Mouse (Mus musculus): ENCODE measurements around the gene Acsl6. TPM values are rescaled to one million over a fixed set of nuclear protein-coding genes. Genes with fewer than 3 reads are reported as not detected.

Acsl6 gene
- polyA plus RNA-seq, 1 experiment = 17.6 TPM

- TF ChIP-seq POLR2A (IDR thresholded peaks at IDR 0.05; ENCODE audit: insufficient read length, low read depth) (no peak), MYOD1 (IDR thresholded peaks at IDR 0.05; ENCODE audit: control insufficient read depth in 1 of 3, insufficient read length in 2 of 3, low read depth in 2 of 3) (peak in 2 of 3 experiments; percentile 28 to 63), MYOG (IDR thresholded peaks at IDR 0.05; ENCODE audit: control insufficient read depth in 1 of 3, insufficient read depth in 1 of 3, insufficient read length in 2 of 3, low read depth in 2 of 3) (peak in 1 of 3 experiments; percentile 48)
- Histone ChIP-seq H3K79me2 (ENCODE audit: control insufficient read depth, insufficient read depth) (no peaks in the 10 kb centered on the region), H3K27me3 (ENCODE audit: control insufficient read depth, insufficient read depth, insufficient read length) (no peaks in the 10 kb centered on the region), H3K4me2 (ENCODE audit: low read depth) (no peak overlapping the region), H3K4me3 (no peak overlapping the region), H3K36me3 (ENCODE audit: control insufficient read depth, insufficient read depth) (no peaks in the 10 kb centered on the region), H3ac (ENCODE audit: control insufficient read depth, insufficient read length) (no peak overlapping the region)
Observed at GRCm38 (mm10) chr11:54354595-54355563, 51.3 kb downstream of the Acsl6 start.

- Histone ChIP-seq H3K36me3 (ENCODE audit: control insufficient read depth, insufficient read depth) (no peaks in the 10 kb centered on the region), H3K79me2 (ENCODE audit: control insufficient read depth, insufficient read depth) (no peaks in the 10 kb centered on the region), H3K4me2 (ENCODE audit: low read depth) (no peak overlapping the region), H3K27me3 (ENCODE audit: control insufficient read depth, insufficient read depth, insufficient read length) (no peaks in the 10 kb centered on the region), H3K4me3 (no peak overlapping the region), H3ac (ENCODE audit: control insufficient read depth, insufficient read length) (no peak overlapping the region)
- TF ChIP-seq MYOG (IDR thresholded peaks at IDR 0.05; ENCODE audit: control insufficient read depth in 1 of 3, insufficient read depth in 1 of 3, insufficient read length in 2 of 3, low read depth in 2 of 3) (no peak), TCF12 (IDR thresholded peaks at IDR 0.05; ENCODE audit: insufficient read depth, poor library complexity, severe bottlenecking) (no peak), POLR2AphosphoS2 (IDR thresholded peaks at IDR 0.05; ENCODE audit: insufficient read length, low read depth) (no peak), REST (IDR thresholded peaks at IDR 0.05; ENCODE audit: insufficient read depth, insufficient read length) (no peak), POLR2A (IDR thresholded peaks at IDR 0.05; ENCODE audit: insufficient read length, low read depth) (no peak), MAX (IDR thresholded peaks at IDR 0.05; ENCODE audit: low read depth) (no peak), SRF (IDR thresholded peaks at IDR 0.05; ENCODE audit: control insufficient read depth, insufficient read length, low read depth) (no peak)
Observed at GRCm38 (mm10) chr11:54355564-54355955, 52.0 kb downstream of the Acsl6 start.

- H3K4me2 ChIP-seq (ENCODE audit: low read depth) = no peak overlapping the region
- peaks cover 3% of the 10 kb centered on the region for H3K36me3 ChIP-seq (ENCODE audit: control insufficient read depth, insufficient read depth)
- H3K79me2 ChIP-seq (ENCODE audit: control insufficient read depth, insufficient read depth) = no peaks in the 10 kb centered on the region
- no peaks in the 10 kb centered on the region for H3K27me3 ChIP-seq (ENCODE audit: control insufficient read depth, insufficient read depth, insufficient read length)
- TF ChIP-seq TCF12 (IDR thresholded peaks at IDR 0.05; ENCODE audit: insufficient read depth, poor library complexity, severe bottlenecking) = no peak
- TF ChIP-seq CEBPB (IDR thresholded peaks at IDR 0.05; ENCODE audit: insufficient read depth, poor library complexity, severe bottlenecking) = no peak
- no peak for TF ChIP-seq USF1 (IDR thresholded peaks at IDR 0.05; ENCODE audit: low read depth)
- TF ChIP-seq REST (IDR thresholded peaks at IDR 0.05; ENCODE audit: insufficient read depth, insufficient read length) = no peak
- TF ChIP-seq POLR2A (IDR thresholded peaks at IDR 0.05; ENCODE audit: insufficient read length, low read depth) = no peak
- no peak for TF ChIP-seq MYOD1 (IDR thresholded peaks at IDR 0.05; ENCODE audit: control insufficient read depth in 1 of 3, insufficient read length in 2 of 3, low read depth in 2 of 3)
- TF ChIP-seq E2F4 (IDR thresholded peaks at IDR 0.05; ENCODE audit: insufficient read depth) = no peak
- TF ChIP-seq SRF (IDR thresholded peaks at IDR 0.05; ENCODE audit: control insufficient read depth, insufficient read length, low read depth) = no peak
- TF ChIP-seq MYOG (IDR thresholded peaks at IDR 0.05; ENCODE audit: control insufficient read depth in 1 of 3, insufficient read depth in 1 of 3, insufficient read length in 2 of 3, low read depth in 2 of 3) = no peak
- TF ChIP-seq POLR2AphosphoS2 (IDR thresholded peaks at IDR 0.05; ENCODE audit: insufficient read length, low read depth) = no peak
- no peak for TF ChIP-seq MAX (IDR thresholded peaks at IDR 0.05; ENCODE audit: low read depth)
- no peak for TF ChIP-seq TCF3 (IDR thresholded peaks at IDR 0.05; ENCODE audit: insufficient read length, low read depth)
- H3K4me3 ChIP-seq = no peak overlapping the region
- H3ac ChIP-seq (ENCODE audit: control insufficient read depth, insufficient read length) = no peak overlapping the region
Observed at GRCm38 (mm10) chr11:54356676-54357075, 53.1 kb downstream of the Acsl6 start.

GRCm38 (mm10) chr11:54372553-54372952 lies 69.0 kb downstream of the Acsl6 start:
- no peak for TF ChIP-seq REST (IDR thresholded peaks at IDR 0.05; ENCODE audit: insufficient read depth, insufficient read length)
- TF ChIP-seq SRF (IDR thresholded peaks at IDR 0.05; ENCODE audit: control insufficient read depth, insufficient read length, low read depth) = no peak
- no peak for TF ChIP-seq TCF3 (IDR thresholded peaks at IDR 0.05; ENCODE audit: insufficient read length, low read depth)
- no peak for TF ChIP-seq CEBPB (IDR thresholded peaks at IDR 0.05; ENCODE audit: insufficient read depth, poor library complexity, severe bottlenecking)
- TF ChIP-seq E2F4 (IDR thresholded peaks at IDR 0.05; ENCODE audit: insufficient read depth) = no peak
- TF ChIP-seq MAX (IDR thresholded peaks at IDR 0.05; ENCODE audit: low read depth) = no peak
- no peak for TF ChIP-seq MYOG (IDR thresholded peaks at IDR 0.05; ENCODE audit: control insufficient read depth in 1 of 3, insufficient read depth in 1 of 3, insufficient read length in 2 of 3, low read depth in 2 of 3)
- no peak for TF ChIP-seq MYOD1 (IDR thresholded peaks at IDR 0.05; ENCODE audit: control insufficient read depth in 1 of 3, insufficient read length in 2 of 3, low read depth in 2 of 3)
- no peak for TF ChIP-seq TCF12 (IDR thresholded peaks at IDR 0.05; ENCODE audit: insufficient read depth, poor library complexity, severe bottlenecking)
- no peak for TF ChIP-seq POLR2A (IDR thresholded peaks at IDR 0.05; ENCODE audit: insufficient read length, low read depth)
- no peak for TF ChIP-seq USF1 (IDR thresholded peaks at IDR 0.05; ENCODE audit: low read depth)
- Histone ChIP-seq H3K4me2 (ENCODE audit: low read depth) (no peak overlapping the region), H3K4me3 (no peak overlapping the region), H3K36me3 (ENCODE audit: control insufficient read depth, insufficient read depth) (no peaks in the 10 kb centered on the region), H3ac (ENCODE audit: control insufficient read depth, insufficient read length) (no peak overlapping the region), H3K79me2 (ENCODE audit: control insufficient read depth, insufficient read depth) (no peaks in the 10 kb centered on the region), H3K27me3 (ENCODE audit: control insufficient read depth, insufficient read depth, insufficient read length) (peaks cover 5% of the 10 kb centered on the region)
